Mouse (Mus musculus) spleen, adult 2 months (tissue): ENCODE measurements at regions not wholly inside any gene's neighbourhood (a gene's known extent, or its start where the extent isn't known, plus 50 kb on each side); places are given as distances from the start of the nearest gene placed in this dataset.

Source experiments
- DNase-seq, 2 experiments: peaks; one replicate each; pipeline versions ENCODE4 v3.0.0 to v3.0.0-alpha.2; 2012 to 2021; ENCODE audit warnings: low spot score in 2 of 2, low read depth in 1 of 2
- H3K27ac ChIP-seq: fragments of 200-500 bp; 2 replicates; pipeline ENCODE4 v1.5.1; 2012; ENCODE audit warnings: low read length, inconsistent platforms; ENCODE audit not compliant: insufficient read depth
- H3K27me3 ChIP-seq: fragments of 200-500 bp; 2 replicates; pipeline ENCODE4 v1.6.1; 2012; ENCODE audit warnings: mild to moderate bottlenecking, moderate library complexity, low read length, inconsistent platforms; ENCODE audit not compliant: control insufficient read depth, insufficient read depth
- H3K36me3 ChIP-seq: fragments of 200-500 bp; 2 replicates; pipeline ENCODE4 v1.6.1; 2012; ENCODE audit warnings: mild to moderate bottlenecking, low read length, inconsistent platforms; ENCODE audit not compliant: control insufficient read depth, insufficient read depth
- H3K4me1 ChIP-seq: fragments of 200-500 bp; 2 replicates; pipeline ENCODE4 v1.6.1; 2011; ENCODE audit warnings: inconsistent platforms; ENCODE audit not compliant: control insufficient read depth, insufficient read depth, insufficient read length
- H3K4me3 ChIP-seq: fragments of 200-500 bp; 2 replicates; pipeline ENCODE4 v1.5.1; 2011; ENCODE audit warnings: mild to moderate bottlenecking, inconsistent platforms; ENCODE audit not compliant: insufficient read depth, insufficient read length; ENCODE audit errors: extremely low read depth
- CTCF ChIP-seq: fragments of 200-500 bp; IDR thresholded peaks from 2 replicates; pipeline ENCODE4 v1.5.1; 2011; ENCODE audit warnings: mild to moderate bottlenecking, inconsistent platforms; ENCODE audit not compliant: insufficient read depth, insufficient read length, insufficient replicate concordance; ENCODE audit errors: extremely low read depth
- POLR2A ChIP-seq: fragments of 200-500 bp; IDR thresholded peaks from 2 replicates; pipeline ENCODE4 v1.6.1; 2011; ENCODE audit warnings: low read depth, low read length, inconsistent platforms
- WGBS: fragments of 180-500 bp; shearing (Covaris S2); methylation state at CpG from one replicate; pipeline ENCODE4 v1.1.7; 2018; 5-methylcytosine and 5-hydroxymethylcytosine counted together

DNA sequence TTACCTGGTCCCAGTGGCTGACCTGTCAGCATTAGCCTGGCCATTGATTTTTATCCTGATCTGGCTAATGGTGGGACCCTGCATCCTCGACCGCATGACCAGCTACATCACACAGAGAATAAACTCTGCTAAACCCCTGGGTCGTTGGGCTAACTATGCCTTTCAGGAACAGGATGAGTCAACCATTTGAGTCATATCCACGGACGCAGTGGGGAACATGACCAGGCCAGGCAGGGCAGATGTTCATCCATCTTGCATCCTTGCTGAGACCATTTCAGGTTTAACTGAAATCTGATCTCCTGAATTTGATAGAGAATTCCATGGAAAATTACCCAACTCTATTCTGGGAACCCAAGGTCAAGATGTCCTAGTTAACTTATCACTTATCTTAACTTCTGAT is 103.3 kb downstream of the Avpr1a start:
- TF ChIP-seq CTCF (no peak), POLR2A (no peak)
- WGBS, result 82% methylated on average over 5 of the region's 5 CpGs
- H3K27me3 ChIP-seq, result no peaks in the 10 kb centered on the region
- no peaks in the 10 kb centered on the region for H3K4me1 ChIP-seq
- no peak overlapping the region for H3K4me3 ChIP-seq
- H3K36me3 ChIP-seq, result no peaks in the 10 kb centered on the region
- H3K27ac ChIP-seq, result no peak overlapping the region
- DNase-seq, result no peak

DNA sequence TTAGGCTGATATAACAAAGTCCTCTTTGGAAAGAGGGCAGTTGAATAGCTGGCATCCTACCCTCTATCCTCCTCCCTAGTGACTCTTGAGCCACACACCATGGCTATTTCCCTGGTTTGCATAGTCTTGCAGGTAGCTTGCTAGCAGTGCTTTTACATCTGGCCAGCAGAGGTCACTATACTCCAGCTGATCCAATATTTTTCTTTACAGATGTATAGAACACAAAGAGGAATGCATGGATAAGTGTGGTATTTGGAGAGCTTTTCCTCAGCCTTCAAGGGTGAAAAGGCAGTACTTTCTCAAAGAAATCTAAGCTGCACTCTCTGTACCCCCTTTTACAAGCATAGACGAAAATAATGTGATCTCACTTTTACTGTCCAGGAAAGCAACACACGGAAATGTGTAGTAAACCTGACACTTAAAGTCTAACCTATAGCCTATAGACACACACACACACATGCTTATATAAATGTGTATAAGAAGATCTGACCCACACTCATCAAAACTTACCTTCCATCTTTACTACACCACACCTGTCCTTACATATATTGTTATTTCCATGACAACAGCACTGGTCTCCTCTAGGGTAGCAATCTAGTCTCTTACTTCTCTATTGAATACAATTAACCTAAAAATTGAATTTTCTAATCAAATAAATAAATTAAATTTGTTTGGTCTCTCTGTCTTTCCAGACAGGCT is 105.0 kb downstream of the Avpr1a start:
- Histone ChIP-seq H3K4me1 (no peaks in the 10 kb centered on the region), H3K36me3 (no peaks in the 10 kb centered on the region), H3K27ac (no peak overlapping the region), H3K27me3 (no peaks in the 10 kb centered on the region), H3K4me3 (no peak overlapping the region)
- TF ChIP-seq CTCF (peak; percentile 28; the same call in 1 of the 2 replicates), POLR2A (no peak)
- WGBS, result 69% methylated on average over 2 of the region's 2 CpGs
- peak in 1 of 2 experiments; percentile 17 for DNase-seq

DNA sequence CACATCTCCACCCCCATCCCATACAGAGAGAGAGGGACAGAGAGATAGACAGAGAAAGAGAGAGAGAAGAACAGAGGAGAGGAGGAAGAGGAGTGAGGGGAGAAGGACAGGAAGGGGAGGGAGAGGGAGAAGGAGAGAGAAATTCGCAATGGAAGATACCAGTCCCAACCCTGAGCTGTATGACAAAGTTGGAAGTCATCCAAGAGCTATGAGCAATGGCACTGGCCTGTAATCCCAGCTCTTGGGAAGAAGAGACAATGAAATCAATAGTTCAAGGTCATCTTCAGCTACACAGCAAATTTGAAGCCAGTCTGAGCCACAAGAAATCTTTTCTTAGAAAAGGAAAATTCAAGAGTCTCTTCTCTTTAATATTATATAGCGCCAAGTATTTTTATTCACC is 105.6 kb downstream of the Avpr1a start:
- DNase-seq, result no peak
- Histone ChIP-seq H3K27ac (no peak overlapping the region), H3K36me3 (no peaks in the 10 kb centered on the region), H3K27me3 (no peaks in the 10 kb centered on the region), H3K4me1 (no peaks in the 10 kb centered on the region), H3K4me3 (no peak overlapping the region)
- 82% methylated on average over 2 of the region's 2 CpGs for WGBS
- TF ChIP-seq CTCF (no peak), POLR2A (no peak)

DNA sequence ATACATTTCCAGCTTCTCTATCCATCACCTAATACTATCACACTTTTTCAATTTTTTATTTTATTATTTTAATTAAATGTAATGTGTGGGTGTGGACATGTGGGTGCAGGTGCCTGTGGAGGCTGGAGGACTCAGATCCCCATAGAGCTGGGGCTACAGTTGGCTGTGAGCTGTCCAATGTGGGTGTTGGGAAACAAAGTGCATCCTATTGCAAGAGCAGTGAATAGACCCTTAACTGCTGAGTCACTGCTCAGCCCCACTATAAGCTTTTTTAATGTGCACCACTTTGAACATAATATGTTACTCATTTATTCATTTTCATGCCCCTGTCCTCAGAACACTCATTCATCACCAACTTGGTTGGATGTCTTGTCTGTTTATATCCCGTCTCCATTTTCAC is 110.4 kb downstream of the Avpr1a start:
- Histone ChIP-seq H3K27ac (no peak overlapping the region), H3K27me3 (no peaks in the 10 kb centered on the region), H3K4me3 (no peak overlapping the region), H3K36me3 (no peaks in the 10 kb centered on the region), H3K4me1 (no peaks in the 10 kb centered on the region)
- DNase-seq, result no peak
- TF ChIP-seq CTCF (no peak), POLR2A (no peak)
- 93% methylated on average over 1 of the region's 1 CpGs for WGBS

DNA sequence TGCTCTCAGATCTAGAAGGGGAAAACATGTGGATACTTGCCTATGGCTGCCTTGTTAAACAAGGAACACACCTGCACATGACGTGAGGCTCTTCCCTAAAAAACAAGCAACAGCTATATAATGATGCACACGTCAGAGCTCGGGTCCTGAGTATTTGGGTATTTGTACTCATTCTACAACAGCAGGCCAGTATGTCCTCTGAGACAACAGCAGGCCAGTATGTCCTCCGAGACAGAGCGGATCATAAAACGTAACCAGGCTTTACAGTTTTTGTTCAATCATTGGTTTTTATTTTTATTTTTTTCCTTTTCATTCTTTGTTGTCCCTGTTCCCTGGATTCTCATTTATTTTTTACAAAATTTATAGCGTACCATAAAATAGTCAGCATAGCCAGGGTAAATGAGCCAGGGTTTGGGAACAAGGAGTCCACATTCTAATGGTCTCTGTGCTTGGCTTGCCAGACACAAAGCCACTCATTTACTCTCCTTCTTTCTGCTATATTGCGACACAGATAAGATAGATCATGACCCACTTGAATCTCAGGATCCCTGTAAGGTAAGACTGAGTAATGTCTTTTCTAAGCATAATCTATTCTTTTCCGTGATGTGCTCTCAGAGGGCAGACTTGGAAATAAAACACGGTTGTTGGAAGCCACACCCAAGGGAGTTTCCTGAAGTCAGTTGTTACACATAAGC is 111.8 kb downstream of the Avpr1a start:
- H3K27me3 ChIP-seq, result no peaks in the 10 kb centered on the region
- no peaks in the 10 kb centered on the region for H3K4me1 ChIP-seq
- H3K36me3 ChIP-seq, result no peaks in the 10 kb centered on the region
- TF ChIP-seq POLR2A (no peak), CTCF (no peak)
- no peak for DNase-seq
- no peak overlapping the region for H3K4me3 ChIP-seq
- no peak overlapping the region for H3K27ac ChIP-seq
- 90% methylated on average over 10 of the region's 10 CpGs for WGBS

DNA sequence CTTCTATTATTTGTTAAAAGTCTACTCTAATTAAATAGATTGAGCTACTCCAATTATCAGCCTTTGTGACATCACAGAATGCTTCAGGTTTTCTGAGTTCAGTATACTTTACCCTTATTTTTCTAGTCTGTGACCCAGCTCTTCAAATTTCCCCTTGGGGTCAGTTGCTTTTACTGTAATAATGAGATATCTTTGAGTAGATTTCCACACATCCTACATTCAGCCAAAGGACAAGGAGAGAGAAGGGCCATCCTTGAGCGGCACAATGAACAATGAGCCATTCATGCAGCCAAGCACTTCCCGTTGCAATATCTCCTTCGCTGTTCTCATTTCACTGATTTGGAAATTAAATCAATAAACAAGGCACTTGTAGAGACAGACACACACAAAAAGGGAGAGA is 113.6 kb downstream of the Avpr1a start:
- no peaks in the 10 kb centered on the region for H3K4me1 ChIP-seq
- 75% methylated on average over 3 of the region's 3 CpGs for WGBS
- no peak overlapping the region for H3K4me3 ChIP-seq
- H3K36me3 ChIP-seq, result no peaks in the 10 kb centered on the region
- no peaks in the 10 kb centered on the region for H3K27me3 ChIP-seq
- no peak for TF ChIP-seq CTCF
- DNase-seq, result no peak
- H3K27ac ChIP-seq, result no peak overlapping the region

DNA sequence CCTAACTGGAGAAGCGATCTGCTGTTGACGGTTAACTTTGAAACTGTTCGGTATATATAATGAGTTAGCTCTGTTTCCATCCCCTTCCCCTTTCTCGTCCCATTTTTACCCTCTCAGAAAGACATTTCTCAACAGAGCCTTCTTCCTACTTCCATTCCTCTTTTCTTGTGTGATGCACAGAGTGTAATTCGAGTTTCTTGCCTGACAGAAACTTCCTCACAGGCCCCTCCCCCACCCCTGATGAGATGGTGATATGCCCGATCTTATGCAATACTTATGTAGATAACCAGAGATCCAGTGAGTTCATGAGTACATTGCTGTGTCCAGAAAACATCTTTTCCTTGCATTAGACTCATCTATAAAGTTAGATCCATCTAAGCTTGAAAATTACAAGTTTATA is 114.2 kb downstream of the Avpr1a start:
- no peak for TF ChIP-seq CTCF
- TF ChIP-seq POLR2A, result no peak
- no peak for DNase-seq
- H3K27me3 ChIP-seq, result no peaks in the 10 kb centered on the region
- no peak overlapping the region for H3K27ac ChIP-seq
- H3K36me3 ChIP-seq, result no peaks in the 10 kb centered on the region
- H3K4me3 ChIP-seq, result no peak overlapping the region
- no peaks in the 10 kb centered on the region for H3K4me1 ChIP-seq
- WGBS, result 57% methylated on average over 6 of the region's 6 CpGs
